Mouse (Mus musculus) layer of hippocampus, adult 2 months (tissue): ENCODE measurements at regions not wholly inside any gene's neighbourhood (a gene's known extent, or its start where the extent isn't known, plus 50 kb on each side); places are given as distances from the start of the nearest gene placed in this dataset.
A peak's percentile ranks its signal among the peaks of the same experiment; 100 is the strongest.

Experiments used
- DNase-seq, 2 experiments: peaks; one replicate each; pipeline ENCODE4 v3.0.0; 2022; ENCODE audit warnings: low spot score in 2 of 2
- H3K27ac ChIP-seq: fragments of 200-600 bp; 2 replicates; pipeline ENCODE4 v1.8.1; 2022
- H3K4me3 ChIP-seq: fragments of 200-600 bp; 2 replicates; pipeline ENCODE4 v1.8.1; 2022; ENCODE audit warnings: mild to moderate bottlenecking
- CTCF ChIP-seq: fragments of 200-600 bp; conservative IDR thresholded peaks from 2 replicates; pipeline ENCODE4 v1.8.1; 2022; ENCODE audit warnings: antibody characterized with exemption, mild to moderate bottlenecking, moderate library complexity

DNA sequence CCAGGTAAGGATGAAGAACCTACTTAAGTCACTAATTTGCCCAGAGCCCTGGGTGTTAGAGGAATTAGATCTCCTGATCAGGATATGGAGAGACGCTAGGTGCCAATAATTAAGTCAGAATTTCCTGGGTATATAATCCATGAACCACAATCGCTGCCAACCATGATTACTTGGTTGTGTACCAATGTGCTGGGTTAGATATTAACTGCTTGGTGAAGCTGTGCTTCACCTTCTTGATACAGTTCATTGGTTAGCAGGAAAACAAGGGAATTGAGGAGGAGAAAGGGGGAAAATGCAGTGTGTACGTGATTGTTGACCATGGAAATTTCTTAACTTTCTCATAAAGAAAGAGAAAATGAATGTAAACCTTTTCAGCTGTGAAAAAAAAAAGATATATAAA lies 961.7 kb upstream of the Slc39a10 start:
- Histone ChIP-seq H3K27ac (no peak overlapping the region), H3K4me3 (no peak overlapping the region)
- no peak for TF ChIP-seq CTCF
- DNase-seq = no peak

DNA sequence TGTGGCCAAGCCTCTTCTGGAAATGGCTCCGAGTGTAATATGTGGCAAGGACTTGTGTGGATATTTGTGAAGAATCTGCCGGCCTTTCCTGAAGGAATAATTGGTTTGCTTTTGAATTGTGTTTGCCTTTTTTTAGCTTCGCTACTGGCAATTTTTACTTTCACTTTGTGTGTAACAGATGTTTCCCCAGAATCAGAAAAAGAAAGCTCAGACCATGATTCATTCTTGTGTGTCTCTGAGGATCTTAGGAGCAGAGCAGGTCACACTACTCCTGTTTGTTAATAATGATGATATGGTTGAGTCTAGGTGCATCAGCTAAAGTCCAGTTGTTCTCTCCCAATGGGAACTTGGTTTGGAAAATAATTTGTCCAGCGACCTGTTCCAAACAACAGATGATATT lies 961.3 kb upstream of the Slc39a10 start:
- Histone ChIP-seq H3K4me3 (peak overlapping the region; percentile 0; the same call in 1 of the 2 replicates), H3K27ac (no peak overlapping the region)
- DNase-seq = peak in 1 of 2 experiments; percentile 1
- no peak for TF ChIP-seq CTCF

DNA sequence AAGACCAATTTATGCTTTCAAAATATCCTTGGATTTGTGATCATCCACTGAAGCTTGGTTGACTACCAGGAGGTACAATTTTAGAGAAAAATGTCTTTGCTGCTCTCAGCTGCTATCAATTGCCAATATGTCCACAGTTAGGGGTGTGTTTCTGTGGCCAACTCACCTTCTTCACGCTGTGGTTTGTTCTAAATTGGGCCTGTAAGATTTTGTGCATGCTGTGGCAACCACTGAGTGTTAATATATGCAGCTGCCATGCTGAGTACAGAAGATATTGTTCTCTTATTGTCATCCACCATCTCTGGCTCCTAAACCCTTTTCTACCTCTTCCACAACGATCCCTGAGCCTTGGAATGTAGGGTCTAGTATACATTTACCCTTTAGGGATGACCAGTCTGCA lies 948.2 kb upstream of the Slc39a10 start:
- no peak for DNase-seq
- no peak for TF ChIP-seq CTCF
- H3K4me3 ChIP-seq = no peak overlapping the region
- H3K27ac ChIP-seq = no peak overlapping the region

DNA sequence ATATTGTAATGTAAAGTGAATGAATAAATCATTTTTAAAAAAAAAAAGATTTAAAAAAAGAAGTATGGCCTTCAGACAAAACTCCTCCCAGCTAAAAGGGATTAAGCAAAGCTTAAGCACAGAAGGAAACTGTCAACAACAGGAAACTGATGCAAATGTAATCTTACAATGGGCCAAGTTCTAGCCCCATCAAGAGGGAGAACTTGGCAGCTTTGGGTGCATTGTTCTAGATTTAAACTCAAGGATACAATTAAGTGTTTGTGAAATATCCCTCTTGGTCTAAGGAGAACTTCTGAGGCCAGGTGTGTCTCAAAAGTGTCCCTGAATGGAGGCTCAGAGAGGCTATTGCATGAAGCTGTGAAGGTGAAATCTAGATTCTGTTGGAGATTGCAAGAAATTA lies 941.4 kb upstream of the Slc39a10 start:
- TF ChIP-seq CTCF = no peak
- Histone ChIP-seq H3K27ac (no peak overlapping the region), H3K4me3 (no peak overlapping the region)
- DNase-seq = no peak

DNA sequence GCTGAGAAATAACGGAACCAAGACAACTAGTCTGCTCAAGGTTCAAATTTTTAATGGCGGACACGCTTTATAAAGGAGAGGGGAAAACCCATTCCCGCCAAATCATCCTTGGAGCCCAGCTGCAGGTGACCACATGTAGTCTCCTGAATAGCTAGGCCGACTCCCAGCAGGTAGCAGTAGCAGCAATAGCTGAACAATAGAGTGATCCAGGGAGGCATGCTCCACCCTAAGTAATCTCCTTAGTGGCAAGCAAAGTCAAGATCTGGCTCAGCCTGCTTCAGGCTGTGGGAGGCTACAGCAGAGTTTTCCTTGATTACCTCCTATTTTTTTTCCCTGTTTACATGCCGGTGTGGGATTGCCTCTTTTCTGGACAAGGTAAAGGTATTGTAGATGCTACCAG lies 934.6 kb upstream of the Slc39a10 start:
- Histone ChIP-seq H3K4me3 (no peak overlapping the region), H3K27ac (no peak overlapping the region)
- no peak for DNase-seq
- TF ChIP-seq CTCF = no peak

DNA sequence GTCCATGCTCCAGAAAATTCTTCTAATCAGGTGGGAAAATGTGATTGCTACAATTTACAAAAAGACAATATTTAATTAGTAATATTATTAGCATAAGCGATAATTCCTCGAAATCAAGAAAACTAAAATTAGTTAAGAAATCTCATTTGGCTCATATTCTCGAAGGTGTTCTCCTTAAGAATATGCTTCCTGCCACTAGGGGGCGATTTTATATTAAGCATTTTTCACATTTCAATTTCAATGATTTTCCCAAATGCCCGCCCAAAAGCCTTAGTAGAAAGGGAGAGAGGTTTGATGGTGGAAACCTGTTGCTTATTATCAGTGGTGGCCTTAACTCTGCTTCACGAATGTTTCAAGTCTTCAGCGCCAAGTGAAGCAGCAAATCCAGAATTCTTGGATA lies 916.9 kb upstream of the Slc39a10 start:
- H3K4me3 ChIP-seq = no peak overlapping the region
- peak; percentile 13 to 44 for DNase-seq
- H3K27ac ChIP-seq = no peak overlapping the region
- TF ChIP-seq CTCF = peak; percentile 85

DNA sequence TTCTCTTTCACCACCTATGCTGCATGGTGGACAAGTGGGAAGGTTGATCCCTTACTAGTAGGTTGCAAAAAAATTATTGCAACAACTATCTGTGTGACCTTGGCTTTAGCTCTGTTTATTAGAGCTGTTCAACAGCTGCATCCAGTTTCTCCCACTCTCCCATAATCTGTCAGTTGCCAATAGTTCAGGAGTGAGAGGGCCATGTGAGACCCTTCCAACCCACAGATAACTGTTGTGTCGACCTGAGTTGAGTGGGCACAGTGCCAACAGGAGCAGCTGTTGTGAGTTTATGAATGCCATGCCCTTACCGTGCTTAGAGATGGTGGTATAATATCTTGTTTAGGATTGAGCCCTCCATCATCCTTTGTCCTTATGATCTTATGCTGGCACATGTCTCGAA lies 902.1 kb upstream of the Slc39a10 start:
- no peak for TF ChIP-seq CTCF
- DNase-seq = no peak
- H3K4me3 ChIP-seq = no peak overlapping the region
- no peak overlapping the region for H3K27ac ChIP-seq
